Mouse (Mus musculus) C2C12 (cell line): ENCODE results near the gene 1700025G04Rik. TPM values are rescaled to one million over a fixed set of nuclear protein-coding genes. Genes with fewer than 3 reads are reported as not detected.

Source experiments
- H3K27me3 ChIP-seq: one replicate; pipeline ENCODE4 v1.6.1; 2011; ENCODE audit not compliant: control insufficient read depth, insufficient read depth, insufficient read length
- H3K36me3 ChIP-seq: one replicate; pipeline ENCODE4 v1.6.1; 2011; ENCODE audit not compliant: control insufficient read depth, insufficient read depth
- H3K4me3 ChIP-seq: one replicate; pipeline ENCODE4 v1.5.1; 2011; ENCODE audit warnings: mild to moderate bottlenecking, control low read depth; ENCODE audit not compliant: poor library complexity, insufficient read depth, severe bottlenecking
- H3K79me2 ChIP-seq: one replicate; pipeline ENCODE4 v1.6.1; 2011; ENCODE audit not compliant: control insufficient read depth, insufficient read depth
- H3K79me3 ChIP-seq: one replicate; pipeline ENCODE4 v1.6.1; 2011; ENCODE audit warnings: low read depth, control low read depth
- H3ac ChIP-seq: one replicate; pipeline ENCODE3; 2011; ENCODE audit warnings: low read depth; ENCODE audit not compliant: control insufficient read depth, insufficient read length
- CEBPB ChIP-seq: IDR thresholded peaks from one replicate; pipeline ENCODE4 v1.6.1; 2011; ENCODE audit warnings: low read depth, mild to moderate bottlenecking, control low read depth, moderate library complexity
- CTCF ChIP-seq: IDR thresholded peaks from one replicate; pipeline ENCODE4 v1.5.1; 2011; ENCODE audit not compliant: control insufficient read depth, insufficient read depth, insufficient read length
- FOSL1 ChIP-seq: IDR thresholded peaks from one replicate; pipeline ENCODE4 v1.8.0; 2011; ENCODE audit warnings: mild to moderate bottlenecking, low read length; ENCODE audit not compliant: poor library complexity, insufficient read depth, severe bottlenecking
- MAX ChIP-seq: IDR thresholded peaks from one replicate; pipeline ENCODE4 v1.6.1; 2011; ENCODE audit warnings: mild to moderate bottlenecking, control low read depth
- MYOD1 ChIP-seq: IDR thresholded peaks from one replicate; pipeline ENCODE4 v1.6.1; 2011; ENCODE audit warnings: low read depth; ENCODE audit not compliant: control insufficient read depth, insufficient read length
- MYOG ChIP-seq: IDR thresholded peaks from one replicate; pipeline ENCODE4 v1.6.1; 2011; ENCODE audit not compliant: control insufficient read depth, insufficient read length; ENCODE audit errors: extremely low read depth
- USF1 ChIP-seq: IDR thresholded peaks from one replicate; pipeline ENCODE4 v1.6.1; 2011; ENCODE audit warnings: low read depth, mild to moderate bottlenecking, control low read depth, moderate library complexity
- polyA plus RNA-seq: library from polyadenylated mRNA; unstranded; fragments of >200 nt; fragmentation: generic; extraction: Trizol; gene quantifications from one replicate; pipeline ENCODE4 v1.2.1, GENCODE M21; 2012; ENCODE audit warnings: missing spikeins

1700025G04Rik gene
- polyA plus RNA-seq, 1 experiment, result 2.1 TPM

- H3K79me3 ChIP-seq, result no peaks in the 10 kb centered on the region
- H3K27me3 ChIP-seq, result no peaks in the 10 kb centered on the region
- no peak overlapping the region for H3K4me3 ChIP-seq
- H3K36me3 ChIP-seq, result no peaks in the 10 kb centered on the region
- no peak overlapping the region for H3ac ChIP-seq
- H3K79me2 ChIP-seq, result no peaks in the 10 kb centered on the region
- TF ChIP-seq FOSL1 (no peak), MYOG (no peak), CEBPB (no peak), MAX (no peak), MYOD1 (no peak), CTCF (no peak), USF1 (no peak)
Observed at GRCm38 (mm10) chr1:152048291-152048690, 41.6 kb downstream of the 1700025G04Rik start.

- TF ChIP-seq FOSL1 (no peak), MYOG (no peak), MYOD1 (no peak), USF1 (no peak), MAX (no peak), CTCF (no peak), CEBPB (no peak)
- H3ac ChIP-seq, result no peak overlapping the region
- no peaks in the 10 kb centered on the region for H3K36me3 ChIP-seq
Observed at GRCm38 (mm10) chr1:152047416-152047815, 42.5 kb downstream of the 1700025G04Rik start.

GRCm38 (mm10) chr1:152043453-152043852, 46.5 kb downstream of the 1700025G04Rik start:
- no peaks in the 10 kb centered on the region for H3K27me3 ChIP-seq
- H3K36me3 ChIP-seq, result no peaks in the 10 kb centered on the region
- H3ac ChIP-seq, result no peak overlapping the region
- H3K79me2 ChIP-seq, result no peaks in the 10 kb centered on the region
- no peak for TF ChIP-seq USF1
- TF ChIP-seq CTCF, result no peak
- no peak for TF ChIP-seq MYOG
- TF ChIP-seq CEBPB, result no peak
- TF ChIP-seq MAX, result no peak
- TF ChIP-seq FOSL1, result no peak
- no peak for TF ChIP-seq MYOD1
- no peak overlapping the region for H3K4me3 ChIP-seq
- H3K79me3 ChIP-seq, result no peaks in the 10 kb centered on the region

More at GRCm38 (mm10) chr1:152047416-152047815, 42.5 kb downstream of the 1700025G04Rik start:
- Histone ChIP-seq H3K79me2 (no peaks in the 10 kb centered on the region), H3K79me3 (no peaks in the 10 kb centered on the region), H3K27me3 (no peaks in the 10 kb centered on the region), H3K4me3 (no peak overlapping the region)

GRCm38 (mm10) chr1:152042409-152042808, 47.5 kb downstream of the 1700025G04Rik start:
- H3ac ChIP-seq, result no peak overlapping the region
- no peaks in the 10 kb centered on the region for H3K79me2 ChIP-seq
- TF ChIP-seq MYOG (no peak), CTCF (no peak), MYOD1 (no peak), USF1 (no peak), CEBPB (no peak), MAX (no peak), FOSL1 (no peak)

GRCm38 (mm10) chr1:152041005-152041404, 48.9 kb downstream of the 1700025G04Rik start:
- TF ChIP-seq MAX (no peak), MYOG (no peak), FOSL1 (no peak), MYOD1 (no peak), USF1 (no peak), CTCF (no peak), CEBPB (no peak)
- Histone ChIP-seq H3K36me3 (no peaks in the 10 kb centered on the region), H3K27me3 (no peaks in the 10 kb centered on the region), H3K4me3 (no peak overlapping the region), H3K79me3 (no peaks in the 10 kb centered on the region), H3K79me2 (no peaks in the 10 kb centered on the region), H3ac (no peak overlapping the region)

More at GRCm38 (mm10) chr1:152042409-152042808, 47.5 kb downstream of the 1700025G04Rik start:
- Histone ChIP-seq H3K36me3 (no peaks in the 10 kb centered on the region), H3K27me3 (no peaks in the 10 kb centered on the region), H3K4me3 (no peak overlapping the region), H3K79me3 (no peaks in the 10 kb centered on the region)
